Mouse (Mus musculus) heart, adult 9 months (tissue): Measurements from ENCODE around the gene Wdr25.

Experiments used
- DNase-seq, 2 experiments: peaks; one replicate each; pipeline ENCODE4 v3.0.0; 2022; ENCODE audit warnings: low spot score in 2 of 2

Wdr25 gene

DNA sequence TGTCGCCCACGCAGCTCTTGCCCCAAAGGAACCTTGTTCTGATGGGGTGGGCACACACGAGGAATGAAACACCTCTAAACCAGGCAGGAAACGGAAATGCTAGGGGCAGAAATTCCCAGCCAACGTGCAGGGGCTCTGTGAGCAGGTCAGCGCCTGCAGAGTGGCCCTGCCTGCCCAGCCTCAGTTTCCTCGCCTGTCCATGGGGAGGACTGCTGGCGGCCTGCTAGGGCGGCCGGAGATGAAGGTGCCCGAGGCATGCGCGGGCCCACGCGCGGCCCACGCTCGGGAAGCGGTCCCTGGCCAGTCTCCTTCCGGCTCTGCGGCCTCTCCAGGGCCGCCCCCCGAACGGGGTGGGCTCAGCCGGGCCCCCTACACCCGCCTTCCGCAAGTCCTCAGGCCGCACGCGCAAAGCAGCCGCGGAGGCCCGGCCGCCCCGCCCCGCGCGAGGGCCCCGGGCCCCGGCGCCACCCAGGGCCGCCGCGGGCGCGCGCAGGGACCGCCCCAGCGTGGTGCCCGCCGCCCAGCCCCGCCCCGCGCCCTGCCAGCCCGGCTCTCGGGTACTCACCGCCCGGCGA, 174.2 kb downstream of the Wdr25 start:
- DNase-seq, result no peak

DNA sequence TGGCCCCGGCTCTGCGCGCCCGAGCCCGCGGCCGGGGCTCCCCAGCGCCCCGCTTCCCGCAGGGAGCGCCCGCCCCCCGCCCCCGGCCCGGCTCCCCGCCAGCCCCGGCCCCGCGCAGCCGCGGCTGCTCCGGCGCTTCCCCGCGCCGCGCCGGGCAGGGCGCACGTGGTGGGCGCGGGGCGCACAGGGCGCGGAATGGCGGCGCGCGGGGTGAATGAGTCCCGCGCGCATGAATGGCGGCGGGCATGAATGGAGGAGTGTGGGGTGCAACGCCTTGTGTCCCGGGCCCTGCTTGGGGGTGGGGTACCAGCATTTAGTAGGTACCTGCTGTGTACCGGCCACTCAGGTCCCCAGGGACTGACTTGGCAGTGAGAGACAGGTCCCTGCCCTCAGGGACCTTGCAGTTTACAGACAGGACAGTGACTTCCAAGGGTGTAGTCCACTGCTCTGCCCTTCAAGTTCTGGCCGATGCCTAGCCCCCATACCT, 174.8 kb downstream of the Wdr25 start, which contains the start of gene Begain:
Gene Begain, minus strand, starts transcription at position 51 of the 487 bp plus-strand sequence.
- no peak for DNase-seq

DNA sequence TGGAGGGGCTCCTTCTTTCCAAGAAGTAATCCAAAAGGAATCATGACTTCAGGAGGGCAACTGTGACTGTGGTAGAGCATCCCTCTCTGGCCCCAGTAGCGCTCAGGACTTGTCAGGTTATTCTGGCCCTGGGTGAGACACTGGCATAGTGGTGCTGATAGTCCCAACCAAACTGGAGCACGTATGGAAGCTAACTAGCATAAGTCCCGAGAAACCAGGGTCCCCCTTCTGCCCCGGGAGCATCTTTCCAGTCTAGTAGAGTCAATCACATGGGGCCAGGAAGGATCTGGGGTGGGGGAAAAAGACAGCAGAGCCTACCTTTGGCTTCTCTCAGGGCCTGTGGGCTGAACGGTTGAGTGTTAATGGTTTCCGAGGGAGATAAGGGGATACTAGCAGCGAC, 175.3 kb downstream of the Wdr25 start:
- DNase-seq, result no peak

DNA sequence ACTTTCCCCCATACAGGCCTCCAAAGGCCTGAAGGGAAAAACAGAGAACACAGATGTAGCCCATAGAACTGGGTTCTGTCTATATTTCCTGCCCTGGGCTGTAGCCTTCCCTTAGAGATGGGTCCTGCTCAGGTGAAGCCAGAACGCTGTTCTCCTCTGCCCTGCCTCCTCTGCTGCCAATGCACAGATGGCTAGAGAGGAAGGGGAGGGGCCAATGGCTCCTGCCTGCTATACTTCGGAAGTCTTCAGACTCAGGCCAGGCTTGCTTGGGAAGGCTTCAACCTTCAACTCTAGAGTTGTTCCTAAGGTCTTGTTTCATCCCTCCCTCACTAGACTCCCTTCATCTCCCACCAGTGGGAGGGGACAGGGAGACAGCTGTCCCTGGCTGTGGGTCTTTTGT, 176.3 kb downstream of the Wdr25 start:
- no peak for DNase-seq

DNA sequence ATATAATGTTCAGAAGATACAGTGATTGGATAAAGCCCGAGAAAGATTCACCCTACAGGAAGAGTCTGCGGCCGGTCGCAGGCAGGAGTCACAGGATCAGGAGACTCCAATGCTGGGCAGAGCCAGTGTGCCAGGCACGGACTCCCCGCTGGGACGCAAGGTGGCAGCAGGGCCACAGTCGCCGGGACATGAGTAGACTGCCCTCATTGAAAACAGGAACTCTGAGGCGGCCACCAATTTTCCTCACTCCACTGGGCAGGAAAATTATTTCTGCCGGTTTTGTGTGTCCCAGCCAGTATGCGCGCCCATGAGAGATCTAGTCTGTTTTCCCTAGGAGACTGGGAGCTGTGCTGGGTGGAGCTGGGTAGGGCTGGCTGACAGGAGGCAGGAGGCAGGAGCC, 177.8 kb downstream of the Wdr25 start:
- DNase-seq, result no peak

DNA sequence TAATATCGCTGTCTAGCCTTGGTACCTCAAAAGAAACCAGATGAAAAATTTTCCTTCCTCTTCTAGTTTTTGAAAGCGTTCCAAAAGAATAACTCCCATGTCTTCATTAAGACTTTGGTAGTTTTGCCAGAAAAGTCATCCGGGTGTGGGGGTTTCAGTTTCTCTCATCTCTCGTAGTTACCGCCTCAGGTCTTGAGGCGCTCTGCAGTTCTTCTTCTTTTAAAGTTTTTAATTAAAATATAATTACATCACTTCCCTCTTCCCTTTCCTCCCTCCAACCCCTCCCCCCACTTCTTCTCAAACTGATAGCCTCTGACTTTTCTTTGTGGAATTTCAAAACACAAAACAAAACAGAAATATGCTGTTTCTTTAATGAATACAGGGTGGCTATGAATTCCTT, 180.7 kb downstream of the Wdr25 start:
- DNase-seq, result no peak

DNA sequence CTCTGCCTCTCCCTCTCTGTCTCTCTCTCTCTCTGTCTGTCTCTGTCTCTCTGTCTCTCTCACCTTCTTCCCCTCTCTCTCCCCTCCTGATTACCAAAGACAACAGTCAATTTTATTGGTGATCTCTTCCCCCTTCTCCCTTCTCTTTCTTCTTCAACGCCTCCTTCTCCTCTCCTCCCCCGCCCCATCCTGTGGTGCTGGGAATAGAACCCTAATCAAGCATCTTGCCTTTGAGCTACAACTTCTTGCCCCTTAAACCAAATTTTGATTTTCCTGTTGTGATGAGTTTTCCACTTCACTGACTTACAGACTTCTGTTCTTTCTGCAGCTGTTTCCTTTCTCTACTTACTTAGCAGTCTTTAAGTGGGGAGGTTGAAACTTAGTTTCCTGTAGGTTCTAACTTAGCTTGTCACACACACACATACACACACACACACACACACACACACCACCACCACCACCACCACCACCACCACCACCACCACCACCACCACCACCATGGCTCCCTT, 181.4 kb downstream of the Wdr25 start:
- no peak for DNase-seq

DNA sequence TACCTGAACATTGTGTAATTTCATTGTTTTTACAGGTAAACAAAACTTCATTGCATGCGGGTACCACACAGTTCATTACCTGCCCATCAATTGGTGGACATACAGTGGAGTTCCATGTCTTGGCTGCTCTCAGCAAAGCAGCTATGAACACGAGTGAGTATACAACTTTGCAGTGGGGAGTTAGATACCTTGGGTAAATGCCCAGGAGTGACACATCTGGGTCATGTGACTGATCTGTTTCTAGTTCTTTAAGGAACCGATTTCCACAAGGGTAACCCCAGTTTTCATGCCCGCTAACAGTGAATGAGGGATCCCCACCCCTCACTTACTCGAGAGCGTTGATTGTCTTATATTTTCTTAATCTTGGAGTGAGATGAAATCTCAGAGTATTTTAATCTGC, 183.6 kb downstream of the Wdr25 start:
- no peak for DNase-seq
